Mouse (Mus musculus) ES-E14 (cell line): ENCODE data around the gene Stk10.

Source experiments
- MAFK ChIP-seq: IDR thresholded peaks from 2 replicates; pipeline ENCODE4 v1.6.1; 2014; ENCODE audit warnings: mild to moderate bottlenecking, low read depth, low read length, inconsistent platforms; ENCODE audit not compliant: insufficient read depth
- ZC3H11A ChIP-seq: IDR thresholded peaks from 2 replicates; pipeline ENCODE4 v1.6.1; 2012; ENCODE audit warnings: low read depth, mild to moderate bottlenecking, inconsistent platforms, low read length, borderline replicate concordance

DNA sequence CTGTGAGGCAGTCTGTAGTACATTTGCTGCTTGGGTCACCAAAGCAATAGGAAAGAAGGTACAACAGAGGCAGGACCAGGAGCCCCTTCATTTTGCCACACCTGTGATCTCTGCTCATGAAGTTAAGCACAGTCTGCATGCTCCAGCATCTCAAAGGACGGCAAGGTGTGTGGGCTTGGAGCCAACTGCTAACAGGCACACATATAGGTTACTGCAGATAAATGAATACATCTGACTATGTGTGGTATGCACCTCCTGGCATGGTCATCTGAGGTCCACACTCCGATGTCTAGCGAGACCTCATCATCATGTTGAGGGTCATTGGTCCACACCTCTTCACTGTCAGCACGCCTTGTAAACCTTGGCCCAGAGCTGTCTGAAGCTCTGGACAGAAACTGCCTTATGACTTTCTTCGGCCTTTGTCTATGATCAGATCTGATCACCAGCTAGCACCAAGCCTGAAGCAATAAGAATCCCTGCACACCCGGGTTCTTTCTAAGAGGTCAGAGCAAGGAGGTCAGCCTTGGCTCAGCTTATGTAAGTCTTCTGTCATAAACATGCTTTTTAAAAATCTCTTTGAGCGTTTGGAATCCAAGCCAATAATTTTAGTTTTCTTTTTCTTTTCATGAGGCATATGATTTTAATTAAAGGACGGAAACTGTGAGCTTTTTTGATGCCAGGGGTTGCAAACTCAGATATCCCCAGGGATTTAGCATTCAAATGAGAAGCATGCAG is 105.6 kb downstream of the Stk10 start:
- TF ChIP-seq ZC3H11A = no peak
- TF ChIP-seq MAFK = no peak
